Mouse (Mus musculus) spleen, adult 2 months (tissue): Measurements from ENCODE around the gene Dmbt1. TPM values are rescaled to one million over a fixed set of nuclear protein-coding genes. Genes with fewer than 3 reads are reported as not detected.

Experiments
- DNase-seq, 2 experiments: peaks; one replicate each; pipeline versions ENCODE4 v3.0.0 to v3.0.0-alpha.2; 2012 to 2021; ENCODE audit warnings: low spot score in 2 of 2, low read depth in 1 of 2
- H3K27ac ChIP-seq: fragments of 200-500 bp; 2 replicates; pipeline ENCODE4 v1.5.1; 2012; ENCODE audit warnings: low read length, inconsistent platforms; ENCODE audit not compliant: insufficient read depth
- H3K27me3 ChIP-seq: fragments of 200-500 bp; 2 replicates; pipeline ENCODE4 v1.6.1; 2012; ENCODE audit warnings: mild to moderate bottlenecking, moderate library complexity, low read length, inconsistent platforms; ENCODE audit not compliant: control insufficient read depth, insufficient read depth
- H3K36me3 ChIP-seq: fragments of 200-500 bp; 2 replicates; pipeline ENCODE4 v1.6.1; 2012; ENCODE audit warnings: mild to moderate bottlenecking, low read length, inconsistent platforms; ENCODE audit not compliant: control insufficient read depth, insufficient read depth
- H3K4me1 ChIP-seq: fragments of 200-500 bp; 2 replicates; pipeline ENCODE4 v1.6.1; 2011; ENCODE audit warnings: inconsistent platforms; ENCODE audit not compliant: control insufficient read depth, insufficient read depth, insufficient read length
- H3K4me3 ChIP-seq: fragments of 200-500 bp; 2 replicates; pipeline ENCODE4 v1.5.1; 2011; ENCODE audit warnings: mild to moderate bottlenecking, inconsistent platforms; ENCODE audit not compliant: insufficient read depth, insufficient read length; ENCODE audit errors: extremely low read depth
- CTCF ChIP-seq: fragments of 200-500 bp; IDR thresholded peaks from 2 replicates; pipeline ENCODE4 v1.5.1; 2011; ENCODE audit warnings: mild to moderate bottlenecking, inconsistent platforms; ENCODE audit not compliant: insufficient read depth, insufficient read length, insufficient replicate concordance; ENCODE audit errors: extremely low read depth
- POLR2A ChIP-seq: fragments of 200-500 bp; IDR thresholded peaks from 2 replicates; pipeline ENCODE4 v1.6.1; 2011; ENCODE audit warnings: low read depth, low read length, inconsistent platforms
- WGBS: fragments of 180-500 bp; shearing (Covaris S2); methylation state at CpG from one replicate; pipeline ENCODE4 v1.1.7; 2018; 5-methylcytosine and 5-hydroxymethylcytosine counted together
- polyA plus RNA-seq: library from polyadenylated mRNA; depleted of rRNA; stranded (reverse); fragments of >200 nt; gene quantifications from 2 replicates; pipeline ENCODE4 v1.2.3, GENCODE M21; 2012

The Dmbt1 gene
- polyA plus RNA-seq, 1 experiment = 117 TPM

DNA sequence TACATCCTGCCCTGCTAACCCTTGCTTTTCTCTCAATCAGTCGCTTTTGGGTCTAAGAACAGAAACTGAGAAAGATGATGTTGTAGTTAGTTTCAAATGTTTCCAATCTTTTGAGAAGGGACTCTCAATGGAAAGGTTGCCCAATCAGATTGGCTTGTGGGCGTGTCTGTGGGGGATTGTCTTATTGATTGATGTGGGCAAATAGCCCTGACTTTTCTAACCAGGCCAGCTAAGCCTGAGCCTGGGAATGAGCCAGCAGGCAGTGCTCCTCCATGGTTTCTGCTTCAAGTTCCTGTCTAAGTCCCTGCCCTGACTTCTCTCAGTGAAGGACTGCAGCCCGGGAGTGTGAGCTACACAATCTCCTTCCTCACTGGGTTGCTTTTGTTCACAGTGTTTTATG, 42.5 kb upstream of the Dmbt1 start:
- TF ChIP-seq POLR2A (no peak), CTCF (no peak)
- no peak for DNase-seq

DNA sequence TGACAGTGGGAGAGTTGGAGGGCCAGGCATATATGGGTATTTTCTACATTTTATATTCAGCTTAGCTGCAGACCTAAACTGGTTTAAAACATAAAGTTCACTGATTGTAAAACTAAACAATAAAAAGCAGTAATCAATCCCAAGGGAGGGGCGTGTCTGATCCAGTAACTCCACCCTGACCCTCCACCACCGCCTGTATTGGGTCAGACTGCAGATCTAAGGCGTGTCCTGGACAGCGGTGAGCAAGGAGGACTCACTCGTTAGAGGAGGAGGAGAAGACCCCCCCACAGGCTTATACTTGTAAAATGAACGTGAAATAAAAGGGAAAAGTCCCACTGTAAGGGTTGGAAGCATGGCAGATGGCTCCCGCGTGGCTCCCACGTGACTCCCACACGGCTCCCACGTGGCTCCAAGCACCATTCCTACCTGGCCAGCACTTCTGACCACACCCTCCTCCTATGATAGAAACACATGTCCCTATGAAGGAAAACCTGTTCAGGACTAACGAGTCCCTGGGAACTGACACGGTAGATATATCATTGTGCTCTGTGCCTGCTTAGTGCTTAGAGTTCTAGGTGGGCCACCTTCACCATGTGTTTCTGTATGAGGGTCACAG, 40.6 kb upstream of the Dmbt1 start:
- Histone ChIP-seq H3K27me3 (no peaks in the 10 kb centered on the region), H3K4me1 (no peaks in the 10 kb centered on the region), H3K36me3 (no peaks in the 10 kb centered on the region), H3K4me3 (no peak overlapping the region), H3K27ac (no peak overlapping the region)
- 87% methylated on average over 13 of the region's 13 CpGs for WGBS
- no peak for DNase-seq
- no peak for TF ChIP-seq POLR2A
- TF ChIP-seq CTCF = no peak

More for the DNA sequence above, 42.5 kb upstream of the Dmbt1 start:
- Histone ChIP-seq H3K4me1 (no peaks in the 10 kb centered on the region), H3K36me3 (no peaks in the 10 kb centered on the region), H3K27ac (no peak overlapping the region), H3K27me3 (no peaks in the 10 kb centered on the region), H3K4me3 (no peak overlapping the region)
- 76% methylated on average over 3 of the region's 3 CpGs for WGBS

DNA sequence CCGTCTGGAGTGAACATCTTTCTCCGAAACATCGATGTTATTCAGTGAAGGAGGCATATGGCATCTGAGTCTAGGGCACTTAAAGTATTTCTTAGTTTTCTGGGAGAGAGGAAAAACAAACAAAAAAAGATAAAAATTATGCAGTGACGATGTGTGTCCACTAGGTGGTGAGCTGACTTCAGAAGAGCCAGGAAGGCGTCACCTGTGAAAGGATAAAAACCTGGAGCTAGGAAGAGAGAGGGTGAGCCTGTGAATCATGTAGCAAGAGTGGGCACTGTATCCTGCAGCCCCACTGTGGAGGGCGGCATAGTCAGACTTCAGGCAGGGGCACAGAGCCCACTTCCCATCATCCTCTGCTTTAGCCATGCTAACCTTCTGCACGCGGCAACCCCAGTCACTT, 37.9 kb upstream of the Dmbt1 start:
- Histone ChIP-seq H3K4me1 (no peaks in the 10 kb centered on the region), H3K27ac (no peak overlapping the region), H3K27me3 (no peaks in the 10 kb centered on the region), H3K4me3 (no peak overlapping the region), H3K36me3 (no peaks in the 10 kb centered on the region)
- DNase-seq = no peak
- no peak for TF ChIP-seq POLR2A
- TF ChIP-seq CTCF = no peak
- 61% methylated on average over 8 of the region's 8 CpGs for WGBS

DNA sequence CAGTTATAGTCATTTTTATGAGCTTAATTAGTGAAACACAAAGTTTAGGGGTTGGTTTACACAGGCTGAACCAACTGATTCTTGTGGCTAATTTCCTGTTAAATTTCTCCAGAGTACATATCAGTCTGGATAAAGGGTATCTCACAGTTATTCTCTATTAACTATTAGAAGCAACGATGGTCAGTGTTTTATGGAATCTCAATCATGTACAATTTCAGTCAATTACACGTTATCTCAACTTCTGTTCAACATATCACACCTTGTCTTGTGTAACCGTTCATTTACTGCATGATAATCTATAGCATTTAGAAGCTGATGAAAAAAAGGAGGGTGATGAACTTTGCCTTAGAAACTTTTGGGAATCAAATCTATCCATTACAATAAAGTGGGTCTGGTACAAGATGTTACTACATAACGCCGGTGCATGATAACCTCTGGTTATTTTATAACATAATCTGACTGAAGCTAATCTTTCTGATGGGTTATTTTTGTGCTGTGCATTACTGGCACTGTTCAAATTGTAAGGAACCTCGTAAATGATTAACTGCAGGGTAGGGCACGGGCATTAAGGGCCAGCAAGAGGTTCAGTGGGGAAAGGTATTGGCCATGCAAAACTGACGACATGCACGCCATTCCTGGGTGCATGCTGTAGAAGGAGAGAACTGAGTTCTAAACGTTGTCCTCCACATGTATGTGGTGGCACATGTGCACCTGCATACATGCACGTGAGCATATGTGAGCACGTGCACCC, 29.7 kb upstream of the Dmbt1 start:
- Histone ChIP-seq H3K4me1 (no peaks in the 10 kb centered on the region), H3K4me3 (no peak overlapping the region), H3K27me3 (no peaks in the 10 kb centered on the region), H3K27ac (no peak overlapping the region), H3K36me3 (no peaks in the 10 kb centered on the region)
- TF ChIP-seq POLR2A (no peak), CTCF (no peak)
- 87% methylated on average over 12 of the region's 12 CpGs for WGBS
- DNase-seq = no peak

DNA sequence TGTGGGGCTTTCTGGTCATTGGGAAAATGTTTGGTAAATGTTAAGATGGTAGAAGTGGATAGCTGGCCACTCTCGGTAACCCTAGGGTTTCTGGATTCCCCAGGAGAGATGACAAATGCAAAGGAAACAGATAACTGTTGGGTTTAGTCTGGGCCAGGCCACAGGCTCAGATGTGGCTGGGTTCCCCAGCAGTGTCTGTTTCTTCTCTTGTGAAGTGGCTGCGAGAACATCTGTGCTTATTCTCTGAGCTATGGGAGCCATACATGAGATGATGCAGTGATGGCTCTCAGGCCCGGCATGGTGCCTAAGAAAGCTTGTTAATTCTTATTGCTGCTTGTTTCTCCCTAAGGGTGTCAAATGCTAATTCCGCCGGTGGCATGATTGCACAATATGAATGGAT, 27.8 kb upstream of the Dmbt1 start:
- H3K4me1 ChIP-seq = no peaks in the 10 kb centered on the region

DNA sequence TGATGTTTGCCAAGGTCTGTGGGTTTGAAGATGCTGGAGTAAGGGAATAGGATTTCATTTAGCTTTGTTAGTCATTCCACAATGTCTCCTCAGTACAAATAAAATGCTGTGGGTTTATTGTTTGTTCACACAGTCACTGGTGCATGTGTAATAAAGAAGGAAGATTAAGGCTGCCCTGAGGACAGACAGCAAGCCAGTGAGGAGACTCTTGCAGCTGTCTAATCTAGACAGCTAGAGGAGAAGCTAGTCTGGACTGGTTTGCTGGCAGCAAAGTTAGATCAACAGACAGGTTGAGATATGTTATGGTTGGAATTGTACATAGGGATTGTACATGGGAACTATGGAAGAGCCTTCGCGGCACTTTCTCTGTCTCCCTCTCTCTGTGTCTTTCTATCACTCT, 24.6 kb upstream of the Dmbt1 start:
- Histone ChIP-seq H3K4me3 (no peak overlapping the region), H3K4me1 (no peaks in the 10 kb centered on the region), H3K36me3 (no peaks in the 10 kb centered on the region), H3K27ac (no peak overlapping the region), H3K27me3 (no peaks in the 10 kb centered on the region)
- DNase-seq = no peak
- TF ChIP-seq POLR2A = no peak
- TF ChIP-seq CTCF = no peak
- 100% methylated on average over 2 of the region's 2 CpGs for WGBS

More for the DNA sequence above, 27.8 kb upstream of the Dmbt1 start:
- H3K36me3 ChIP-seq = no peaks in the 10 kb centered on the region
- no peak for TF ChIP-seq POLR2A
- no peak for TF ChIP-seq CTCF
- WGBS = 83% methylated on average over 5 of the region's 5 CpGs
- no peaks in the 10 kb centered on the region for H3K27me3 ChIP-seq
- no peak overlapping the region for H3K4me3 ChIP-seq
- no peak for DNase-seq
- no peak overlapping the region for H3K27ac ChIP-seq

DNA sequence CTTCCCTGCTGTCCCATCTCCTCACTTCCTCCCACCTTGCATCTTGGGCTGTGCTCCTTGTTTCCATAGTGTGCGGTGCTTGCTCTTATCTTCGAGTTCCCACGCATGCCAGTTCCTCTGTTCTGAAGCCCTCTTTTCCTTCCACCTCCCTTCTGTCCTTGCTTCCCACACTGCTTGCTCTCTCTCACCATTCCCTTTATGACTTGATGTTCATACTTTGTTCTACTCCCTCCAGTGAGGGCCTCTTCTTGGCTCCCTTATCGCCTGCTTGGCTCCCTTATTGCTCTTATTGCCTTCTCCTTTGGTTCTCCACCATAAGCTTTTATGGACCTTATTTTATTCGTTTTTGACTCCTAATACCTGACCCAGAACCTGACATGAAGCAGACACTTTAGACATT, 22.7 kb upstream of the Dmbt1 start:
- H3K4me1 ChIP-seq = no peaks in the 10 kb centered on the region
- H3K4me3 ChIP-seq = no peak overlapping the region
- no peak overlapping the region for H3K27ac ChIP-seq
- H3K36me3 ChIP-seq = no peaks in the 10 kb centered on the region
- WGBS = 76% methylated on average over 5 of the region's 5 CpGs
- no peaks in the 10 kb centered on the region for H3K27me3 ChIP-seq
- no peak for DNase-seq
- TF ChIP-seq POLR2A (no peak), CTCF (no peak)
